Mouse (Mus musculus) cortical plate, adult 2 months (tissue): ENCODE results near the gene Saysd1.

Source experiments
- CTCF ChIP-seq: fragments of 200-500 bp; IDR thresholded peaks from 2 replicates; pipeline ENCODE4 v1.5.1; 2011; ENCODE audit warnings: mild to moderate bottlenecking, control low read depth, low read length; ENCODE audit not compliant: insufficient read depth; ENCODE audit errors: extremely low read depth
- POLR2A ChIP-seq: fragments of 200-500 bp; IDR thresholded peaks from 2 replicates; pipeline ENCODE4 v1.6.1; 2011; ENCODE audit warnings: mild to moderate bottlenecking, low read length, control low read depth; ENCODE audit not compliant: insufficient read depth; ENCODE audit errors: extremely low read depth

GRCm38 (mm10) chr14:20180751-20181162 is 42.4 kb upstream of the Saysd1 start:
- no peak for TF ChIP-seq CTCF
- no peak for TF ChIP-seq POLR2A
